Mouse (Mus musculus): ENCODE results near the gene Pcgf6.

Pcgf6 gene

GRCm38 (mm10) chr19:47050271-47051032, at the start of gene Pcgf6:
Gene Pcgf6, minus strand, starts transcription at chr19:47050906.
- DNase-seq (ENCODE audit: inconsistent ontology term): peak; percentile 83

GRCm38 (mm10) chr19:47090550-47091156, 39.9 kb upstream of the Pcgf6 start, which contains the start of the genes Usmg5 and Pdcd11:
Gene Usmg5, minus strand, starts transcription at chr19:47090647.
Gene Pdcd11, plus strand, starts transcription at chr19:47090768.
- peak; percentile 93 for DNase-seq (ENCODE audit: inconsistent ontology term)

- DNase-seq (ENCODE audit: inconsistent ontology term): peak; percentile 6
Observed at GRCm38 (mm10) chr19:47089718-47090525, 39.2 kb upstream of the Pcgf6 start.

GRCm38 (mm10) chr19:47088226-47088625, 37.5 kb upstream of the Pcgf6 start:
- DNase-seq (ENCODE audit: inconsistent ontology term): peak; percentile 28

GRCm38 (mm10) chr19:47067924-47068611, 17.4 kb upstream of the Pcgf6 start:
- peak; percentile 90 for DNase-seq (ENCODE audit: inconsistent ontology term)

GRCm38 (mm10) chr19:47067096-47067882, 16.6 kb upstream of the Pcgf6 start, which contains the start of gene Taf5:
Gene Taf5, plus strand, starts transcription at chr19:47067746.
- peak; percentile 96 for DNase-seq (ENCODE audit: inconsistent ontology term)

GRCm38 (mm10) chr19:47065860-47066259, 15.2 kb upstream of the Pcgf6 start:
- DNase-seq (ENCODE audit: inconsistent ontology term): no peak

- DNase-seq (ENCODE audit: inconsistent ontology term): no peak
Observed at GRCm38 (mm10) chr19:47057684-47058083, 7.0 kb upstream of the Pcgf6 start.

GRCm38 (mm10) chr19:47053471-47053870, 2.8 kb upstream of the Pcgf6 start:
- no peak for DNase-seq (ENCODE audit: inconsistent ontology term)

GRCm38 (mm10) chr19:47052927-47053326, 2.2 kb upstream of the Pcgf6 start:
- DNase-seq (ENCODE audit: inconsistent ontology term): no peak

- no peak for DNase-seq (ENCODE audit: inconsistent ontology term)
Observed at GRCm38 (mm10) chr19:47049840-47050239, 866 bp downstream of the Pcgf6 start.

GRCm38 (mm10) chr19:47049061-47049460, 1.6 kb downstream of the Pcgf6 start:
- DNase-seq (ENCODE audit: inconsistent ontology term): no peak

- DNase-seq (ENCODE audit: inconsistent ontology term): no peak
Observed at GRCm38 (mm10) chr19:47047236-47047833, 3.4 kb downstream of the Pcgf6 start.

- no peak for DNase-seq (ENCODE audit: inconsistent ontology term)
Observed at GRCm38 (mm10) chr19:47046343-47046742, 4.4 kb downstream of the Pcgf6 start.

GRCm38 (mm10) chr19:47043608-47044007, 7.1 kb downstream of the Pcgf6 start:
- DNase-seq (ENCODE audit: inconsistent ontology term): no peak

- DNase-seq (ENCODE audit: inconsistent ontology term): peak; percentile 50
Observed at GRCm38 (mm10) chr19:47040720-47041473, 9.8 kb downstream of the Pcgf6 start.

- DNase-seq (ENCODE audit: inconsistent ontology term): no peak
Observed at GRCm38 (mm10) chr19:47036596-47036995, 14.1 kb downstream of the Pcgf6 start.

GRCm38 (mm10) chr19:47034916-47035315, 15.8 kb downstream of the Pcgf6 start:
- DNase-seq (ENCODE audit: inconsistent ontology term): no peak

- no peak for DNase-seq (ENCODE audit: inconsistent ontology term)
Observed at GRCm38 (mm10) chr19:47031770-47032169, 18.9 kb downstream of the Pcgf6 start.

- DNase-seq (ENCODE audit: inconsistent ontology term): no peak
Observed at GRCm38 (mm10) chr19:47029796-47030195, 20.9 kb downstream of the Pcgf6 start.
